Mouse (Mus musculus) heart, postnatal 0 days (tissue): Measurements from ENCODE around the gene Sf3a2. TPM values are rescaled to one million over a fixed set of nuclear protein-coding genes. Genes with fewer than 3 reads are reported as not detected.

ENCODE experiments used
- ATAC-seq: fragments of 200-750 bp; cut with Nextera tagmentation; 2 replicates; pipeline ENCODE4 v1.8.0; 2017; ENCODE audit warnings: low read depth, moderate number of reproducible peaks, moderate library complexity; ENCODE audit not compliant: insufficient read depth
- DNase-seq: peaks from one replicate; pipeline ENCODE4 v3.0.0-alpha.2; 2016; ENCODE audit warnings: low spot score
- H3K27ac ChIP-seq: fragments of 300-500 bp; sonication (generic); 2 replicates; pipeline ENCODE4 v1.5.1; 2014; ENCODE audit warnings: low read depth, mild to moderate bottlenecking
- H3K27me3 ChIP-seq: fragments of 300-500 bp; sonication (generic); 2 replicates; pipeline ENCODE4 v1.6.1; 2014; ENCODE audit warnings: low read length, mixed read lengths; ENCODE audit not compliant: control insufficient read depth, insufficient read depth
- H3K36me3 ChIP-seq: fragments of 300-500 bp; sonication (generic); replicated peaks from 2 replicates; pipeline ENCODE4 v1.6.1; 2014; ENCODE audit warnings: low read length, mixed read lengths; ENCODE audit not compliant: control insufficient read depth, insufficient read depth
- H3K4me1 ChIP-seq: fragments of 300-500 bp; sonication (generic); 2 replicates; pipeline ENCODE4 v1.6.1; 2014; ENCODE audit warnings: antibody characterized with exemption; ENCODE audit not compliant: control insufficient read depth, insufficient read depth
- H3K4me2 ChIP-seq: fragments of 300-500 bp; sonication (generic); 2 replicates; pipeline ENCODE4 v1.6.1; 2014; ENCODE audit warnings: low read depth, mild to moderate bottlenecking, low read length, moderate library complexity
- H3K4me3 ChIP-seq: fragments of 300-500 bp; sonication (generic); 2 replicates; pipeline ENCODE4 v1.5.1; 2014; ENCODE audit warnings: low read depth, low read length
- H3K9ac ChIP-seq: fragments of 300-500 bp; sonication (generic); replicated peaks from 2 replicates; pipeline ENCODE4 v1.6.1; 2014; ENCODE audit warnings: low read depth, low read length, mixed read lengths
- H3K9me3 ChIP-seq: fragments of 300-500 bp; sonication (generic); replicated peaks from 2 replicates; pipeline ENCODE4 v1.6.1; 2016; ENCODE audit warnings: low read length; ENCODE audit not compliant: control insufficient read depth
- CTCF ChIP-seq: IDR thresholded peaks from 2 replicates; pipeline ENCODE4 v1.5.1; 2016; ENCODE audit warnings: antibody characterized with exemption, control low read depth, low read depth
- EP300 ChIP-seq: IDR thresholded peaks from 2 replicates; pipeline ENCODE4 v1.6.1; 2016; ENCODE audit warnings: antibody characterized with exemption, low read depth
- WGBS: fragments of 180-500 bp; shearing (Covaris S2); extraction: QIAGEN DNeasy Blood & Tissue Kit; methylation state at CpG from one replicate; pipeline ENCODE4 v1.1.7; 2014; 5-methylcytosine and 5-hydroxymethylcytosine counted together
- polyA plus RNA-seq: library from polyadenylated mRNA; unstranded; fragments of >200 nt; fragmentation: Nextera tagmentation; extraction: Ambion mirVana; gene quantifications from 2 replicates; pipeline ENCODE4 v1.2.1, GENCODE M21; 2015
- total RNA-seq: library from RNA; depleted of rRNA; stranded (reverse); fragments of >200 nt; gene quantifications from 2 replicates; pipeline ENCODE4 v1.2.3, GENCODE M21; 2014; ENCODE audit warnings: low replicate concordance

Sf3a2 gene
- total and polyA plus RNA-seq, 2 experiments from 2014 or later: 8.8 to 25.2 TPM

DNA sequence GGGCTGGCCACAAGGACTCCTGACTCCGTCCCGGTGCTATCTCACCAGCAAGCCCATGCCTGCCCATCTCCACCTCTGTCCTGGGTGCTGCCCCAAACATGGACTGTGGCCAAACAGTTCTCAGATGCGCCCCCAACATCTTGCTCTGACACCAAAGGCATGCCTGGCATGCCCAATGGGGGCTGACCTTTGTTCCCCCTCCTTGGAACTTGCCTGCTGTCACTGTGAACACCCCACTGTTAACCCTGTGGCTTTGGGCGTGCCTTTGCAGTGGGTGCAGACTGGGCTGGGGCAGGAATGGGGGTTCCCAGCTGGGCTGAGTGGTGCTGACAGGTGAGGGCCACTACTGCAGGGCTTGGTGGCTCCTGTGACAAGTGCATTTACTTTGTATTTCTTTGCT is 4.2 kb upstream of the Sf3a2 start:
- H3K4me1 ChIP-seq: peaks cover 20% of the 10 kb centered on the region
- H3K4me3 ChIP-seq: no peak overlapping the region
- 82% methylated on average over 4 of the region's 4 CpGs for WGBS
- ATAC-seq: no peak
- no peak for DNase-seq
- H3K27ac ChIP-seq: no peak overlapping the region
- no peak overlapping the region for H3K4me2 ChIP-seq
- no peak overlapping the region for H3K9ac ChIP-seq
- peaks cover 72% of the 10 kb centered on the region for H3K36me3 ChIP-seq
- no peak for TF ChIP-seq CTCF
- TF ChIP-seq EP300: no peak
- no peaks in the 10 kb centered on the region for H3K27me3 ChIP-seq
- no peaks in the 10 kb centered on the region for H3K9me3 ChIP-seq

DNA sequence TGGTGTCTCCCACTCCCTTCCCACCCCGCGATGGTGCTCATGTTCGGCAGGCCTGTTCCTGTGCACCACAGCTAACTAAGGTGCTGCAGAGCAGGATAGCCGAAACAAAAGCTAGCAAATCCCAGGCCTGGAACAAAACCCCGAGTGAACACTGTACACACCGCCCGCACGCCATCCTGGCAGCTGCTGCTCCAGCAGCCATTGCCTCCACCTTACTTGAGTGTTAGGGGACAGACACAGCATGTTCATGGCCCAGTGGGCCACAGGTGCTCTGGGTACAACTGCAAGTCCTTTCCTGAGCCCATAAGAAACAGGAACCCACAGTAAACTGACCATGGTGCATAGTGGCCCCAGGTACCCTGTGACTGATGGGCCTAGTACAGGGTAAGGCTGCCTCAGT is 3.2 kb upstream of the Sf3a2 start:
- no peaks in the 10 kb centered on the region for H3K9me3 ChIP-seq
- 86% methylated on average over 8 of the region's 8 CpGs for WGBS
- peaks cover 26% of the 10 kb centered on the region for H3K4me1 ChIP-seq
- no peak overlapping the region for H3K9ac ChIP-seq
- peaks cover 62% of the 10 kb centered on the region for H3K36me3 ChIP-seq
- DNase-seq (no peak), ATAC-seq (no peak)
- no peak overlapping the region for H3K4me3 ChIP-seq
- TF ChIP-seq EP300: no peak
- no peak overlapping the region for H3K4me2 ChIP-seq
- no peaks in the 10 kb centered on the region for H3K27me3 ChIP-seq
- H3K27ac ChIP-seq: no peak overlapping the region

- peak overlapping the region; percentile 96; the same call in 1 of the 2 replicates for H3K4me2 ChIP-seq
- no peaks in the 10 kb centered on the region for H3K9me3 ChIP-seq
- no peak overlapping the region for H3K9ac ChIP-seq
- H3K4me3 ChIP-seq: no peak overlapping the region
- peaks cover 22% of the 10 kb centered on the region for H3K4me1 ChIP-seq
- H3K36me3 ChIP-seq: peaks cover 51% of the 10 kb centered on the region
- DNase-seq (no peak), ATAC-seq (no peak)
- no peak overlapping the region for H3K27ac ChIP-seq
- 76% methylated on average over 9 of the region's 9 CpGs for WGBS
- TF ChIP-seq CTCF: no peak
- H3K27me3 ChIP-seq: no peaks in the 10 kb centered on the region
These were observed 1.6 kb upstream of the Sf3a2 start for GRCm38 (mm10) chr10:80796307-80796848.

- no peaks in the 10 kb centered on the region for H3K9me3 ChIP-seq
- H3K9ac ChIP-seq: peak overlapping the region; percentile 96
- TF ChIP-seq CTCF (no peak), EP300 (no peak)
- peak overlapping the region; percentile 90 for H3K4me3 ChIP-seq
- WGBS: 2% methylated on average over 58 of the region's 59 CpGs
- peak overlapping the region; percentile 96 for H3K4me2 ChIP-seq
- peak overlapping the region; percentile 98 for H3K27ac ChIP-seq
- H3K36me3 ChIP-seq: peaks cover 54% of the 10 kb centered on the region
- peaks cover 22% of the 10 kb centered on the region for H3K4me1 ChIP-seq
- no peaks in the 10 kb centered on the region for H3K27me3 ChIP-seq
- ATAC-seq: peak; percentile 50
- peak; percentile 49 for DNase-seq
These were observed 530 bp upstream of the Sf3a2 start for GRCm38 (mm10) chr10:80797186-80798149.

DNA sequence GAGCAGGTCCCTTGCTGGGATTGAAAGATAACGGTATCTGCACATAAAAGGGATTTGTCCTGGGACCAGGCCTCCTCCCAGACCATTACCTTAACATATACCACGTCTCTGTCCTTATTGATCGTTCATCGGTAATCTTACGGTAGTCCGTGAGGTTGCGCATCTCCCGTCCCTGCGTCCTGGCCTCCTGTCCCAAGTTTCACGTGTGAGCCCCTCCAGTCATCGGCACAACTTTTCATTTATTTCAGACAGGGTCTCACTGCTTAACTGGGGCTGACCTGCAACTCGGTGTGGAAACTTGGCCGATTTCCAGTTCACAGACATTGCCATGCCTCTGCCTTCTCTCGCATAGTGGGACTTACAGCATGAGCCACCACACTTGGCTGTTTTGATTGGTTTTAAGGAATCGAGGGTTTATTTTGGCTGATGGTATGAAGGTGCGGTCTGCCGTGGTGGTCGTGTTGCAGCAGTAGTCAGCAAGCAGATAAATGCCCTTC is 1.1 kb downstream of the Sf3a2 start:
- peaks cover 22% of the 10 kb centered on the region for H3K4me1 ChIP-seq
- H3K27me3 ChIP-seq: no peaks in the 10 kb centered on the region
- H3K36me3 ChIP-seq: peaks cover 54% of the 10 kb centered on the region
- no peaks in the 10 kb centered on the region for H3K9me3 ChIP-seq
- DNase-seq (peak; percentile 21), ATAC-seq (no peak)
- peak overlapping the region; percentile 96 for H3K9ac ChIP-seq
- no peak for TF ChIP-seq CTCF
- TF ChIP-seq EP300: no peak
- WGBS: 2% methylated on average over 18 of the region's 18 CpGs
- peak overlapping the region; percentile 98 for H3K27ac ChIP-seq
- H3K4me2 ChIP-seq: peak overlapping the region; percentile 96
- H3K4me3 ChIP-seq: peak overlapping the region; percentile 90
